Comparison of ENCODE assay signal across 15 mouse cellular contexts in the genomic region with DNA sequence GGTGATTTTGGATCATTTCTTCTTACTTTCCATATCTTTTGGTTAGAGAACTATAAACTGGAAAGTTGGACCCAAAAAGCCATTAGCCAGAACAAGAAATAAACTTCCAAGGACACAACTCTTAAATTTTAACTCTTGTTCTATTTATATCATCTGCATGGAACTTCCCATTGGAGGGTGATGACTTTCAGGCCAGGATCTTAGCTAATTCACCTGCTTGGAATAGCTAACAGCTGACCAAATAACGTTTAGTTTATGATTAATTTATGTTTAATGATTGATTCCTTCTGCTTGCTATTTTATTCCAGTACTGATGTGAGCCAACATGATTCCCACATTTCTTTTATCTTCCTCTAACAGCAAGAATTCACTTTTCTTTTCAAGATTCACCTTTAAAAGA.
"Had no signal": no experiment of that assay in that cellular context is flagged by ENCODE, and none has a peak within 500 bp of the region (broad histone marks: within the 10 kb centered on the region; RNA-seq: fewer than 3 reads in every experiment).

No protein-coding gene starts in this region.

- H3K4me1 ChIP-seq: limb, embryonic 15.5 days had no signal

- H3K9ac ChIP-seq: limb, embryonic 15.5 days; midbrain, embryonic 12.5 days; neural tube, embryonic 13.5 days had no signal

- H3K4me3 ChIP-seq: limb, embryonic 15.5 days; midbrain, embryonic 12.5 days; neural tube, embryonic 13.5 days had no signal

- H3K9me3 ChIP-seq: limb, embryonic 15.5 days had no signal

- H3K27ac ChIP-seq: limb, embryonic 15.5 days; neural tube, embryonic 13.5 days had no signal

- DNase-seq: layer of hippocampus, adult 9-11 months; layer of hippocampus, postnatal 36 days; lung, adult 18-20 months; retina, postnatal 1 day; right cerebral cortex, postnatal 4 days; spleen, adult 18-20 months; thymus, adult 18-20 months; thymus, postnatal 14 days had no signal

- H3K4me2 ChIP-seq: limb, embryonic 15.5 days; midbrain, embryonic 12.5 days; neural tube, embryonic 13.5 days had no signal

- H3K27me3 ChIP-seq: limb, embryonic 15.5 days; midbrain, embryonic 12.5 days; neural tube, embryonic 13.5 days had no signal

- ATAC-seq: hindbrain, embryonic 16.5 days; inflammation-experienced regulatory T-cells, adult 6 months; intestine, postnatal 0 days; midbrain, embryonic 16.5 days had no signal

- H3K36me3 ChIP-seq: limb, embryonic 15.5 days; midbrain, embryonic 12.5 days; neural tube, embryonic 13.5 days had no signal
